Mouse (Mus musculus): Measurements from ENCODE around the gene Abcb9. TPM values are rescaled to one million over a fixed set of nuclear protein-coding genes. Genes with fewer than 3 reads are reported as not detected.
A peak's percentile ranks its signal among the peaks of the same experiment; 100 is the strongest.

The Abcb9 gene
- total RNA-seq (2014; rRNA removed) (41.7 and 42.1 TPM in 2 replicates), polyA plus RNA-seq (2015; fragmentation: Nextera tagmentation; extraction: Ambion mirVana) (29.6 and 30.1 TPM in 2 replicates)

DNA sequence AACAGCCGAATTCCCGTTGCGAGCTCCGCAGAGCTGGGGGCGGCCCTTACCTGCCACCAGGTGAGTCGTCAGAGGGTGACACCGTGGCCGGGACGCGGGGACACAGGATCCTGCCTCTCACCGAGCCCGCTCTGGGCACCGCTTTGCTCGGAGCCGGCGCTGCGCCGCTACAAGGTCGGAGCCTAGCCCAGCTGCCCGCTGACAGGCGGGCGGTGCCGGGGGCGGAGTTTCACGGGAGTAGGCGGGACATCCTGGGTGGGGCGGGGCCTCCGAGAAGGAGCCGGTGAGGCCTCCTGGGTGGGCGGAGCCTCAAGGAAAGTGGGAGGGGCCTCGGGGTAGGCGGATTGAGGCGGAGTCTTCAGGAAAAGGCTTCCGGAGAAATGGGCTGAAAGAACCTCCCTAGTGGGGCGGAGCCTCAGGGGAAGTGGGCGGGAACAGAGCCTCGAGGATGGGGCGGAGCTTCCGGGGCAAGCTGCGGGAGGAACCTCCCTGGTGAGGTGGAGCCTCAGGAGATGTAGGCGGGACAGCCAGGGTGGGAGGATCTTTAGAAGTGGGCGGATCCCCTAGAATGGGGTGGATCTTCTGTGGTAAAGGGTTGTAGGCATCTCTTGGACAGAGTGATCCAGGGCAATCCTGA lies at the start of gene Abcb9:
TSS of gene Abcb9 (minus strand) at position 203 of the 637 bp plus-strand sequence.
- WGBS: 1% methylated on average over 37 of the region's 42 CpGs
- ATAC-seq (ENCODE audit: low FRiP score) (peak; percentile 76), DNase-seq (ENCODE audit: low spot score) (peak; percentile 92)
- Histone ChIP-seq H3K27ac (ENCODE audit: low read depth, low read length) (peak within 1 kb of the TSS; percentile 33), H3K4me3 (ENCODE audit: low read depth, low read length) (peak within 1 kb of the TSS; percentile 57), H3K4me2 (ENCODE audit: low read depth, low read length, poor library complexity, severe bottlenecking) (peak within 1 kb of the TSS; percentile 66), H3K4me1 (ENCODE audit: insufficient read depth, low read length) (0 out of 2 replicates have a peak, but pooled peaks cover 7% of the 10 kb centered on the region), H3K9ac (replicated peaks; ENCODE audit: low read length, poor library complexity, severe bottlenecking) (peak within 1 kb of the TSS; percentile 79), H3K9me3 (ENCODE audit: low read length) (no peaks in the 10 kb centered on the region), H3K27me3 (ENCODE audit: insufficient read depth, low read length) (no peaks in the 10 kb centered on the region), H3K36me3 (ENCODE audit: insufficient read depth, low read length) (no peaks in the 10 kb centered on the region)
- TF ChIP-seq CTCF (IDR thresholded peaks at IDR 0.05): no peak

DNA sequence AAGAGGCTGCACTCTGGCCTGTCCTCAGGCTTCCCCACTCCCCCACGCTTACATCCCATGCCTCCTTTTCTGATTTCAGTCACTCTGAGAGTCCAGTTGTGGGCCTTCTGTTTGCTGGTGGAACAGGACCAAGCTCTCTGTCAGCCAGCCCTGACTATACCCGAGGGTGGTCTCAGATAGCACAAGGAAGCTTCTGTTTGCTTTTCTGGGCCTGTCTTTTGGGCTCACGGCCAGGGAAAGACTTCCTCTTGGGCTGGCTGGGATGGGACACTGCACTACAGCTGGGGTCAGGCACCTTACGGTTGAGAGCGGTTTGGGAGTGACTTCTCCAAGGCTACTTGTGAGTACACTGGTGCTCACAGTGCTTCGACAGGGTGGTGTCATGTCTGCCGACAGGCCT lies 42.5 kb upstream of the Abcb9 start:
- no peak overlapping the region for H3K27ac ChIP-seq (ENCODE audit: low read depth, low read length)
- H3K9ac ChIP-seq (replicated peaks; ENCODE audit: low read length, poor library complexity, severe bottlenecking): no peak overlapping the region
- no peak overlapping the region for H3K4me2 ChIP-seq (ENCODE audit: low read depth, low read length, poor library complexity, severe bottlenecking)
- ATAC-seq (ENCODE audit: low FRiP score): peak; percentile 27; the same call in 1 of the 2 replicates
- DNase-seq (ENCODE audit: low spot score): peak; percentile 63
- no peaks in the 10 kb centered on the region for H3K27me3 ChIP-seq (ENCODE audit: insufficient read depth, low read length)
- 74% methylated on average over 7 of the region's 7 CpGs for WGBS
- H3K4me3 ChIP-seq (ENCODE audit: low read depth, low read length): no peak overlapping the region
- no peaks in the 10 kb centered on the region for H3K9me3 ChIP-seq (ENCODE audit: low read length)
- H3K4me1 ChIP-seq (ENCODE audit: insufficient read depth, low read length): no peaks in the 10 kb centered on the region
- H3K36me3 ChIP-seq (ENCODE audit: insufficient read depth, low read length): peaks cover 51% of the 10 kb centered on the region
- no peak for TF ChIP-seq CTCF (IDR thresholded peaks at IDR 0.05)

DNA sequence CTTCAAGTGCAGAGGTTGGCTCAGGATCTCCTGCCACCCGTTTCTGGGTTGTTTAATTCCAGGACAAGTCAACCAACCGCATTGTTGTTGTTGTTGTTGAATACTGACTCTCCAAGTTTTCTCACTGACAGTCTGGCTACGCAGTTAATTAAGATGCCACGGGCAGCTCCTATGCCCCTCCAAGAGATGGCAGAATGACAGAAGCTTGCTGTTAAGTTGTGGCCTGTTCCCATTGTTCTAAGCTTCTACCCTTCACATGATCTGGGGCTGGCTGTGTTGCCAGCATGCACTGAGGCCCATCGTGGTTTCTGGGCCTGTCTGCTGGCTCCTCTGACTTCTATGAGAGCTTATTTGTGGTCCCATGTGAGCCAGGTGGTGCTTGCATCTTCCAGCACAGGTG lies 38.7 kb upstream of the Abcb9 start:
- H3K9ac ChIP-seq (replicated peaks; ENCODE audit: low read length, poor library complexity, severe bottlenecking): no peak overlapping the region
- H3K27me3 ChIP-seq (ENCODE audit: insufficient read depth, low read length): no peaks in the 10 kb centered on the region
- H3K27ac ChIP-seq (ENCODE audit: low read depth, low read length): no peak overlapping the region
- no peak overlapping the region for H3K4me2 ChIP-seq (ENCODE audit: low read depth, low read length, poor library complexity, severe bottlenecking)
- TF ChIP-seq CTCF (IDR thresholded peaks at IDR 0.05): no peak
- H3K4me3 ChIP-seq (ENCODE audit: low read depth, low read length): no peak overlapping the region
- H3K4me1 ChIP-seq (ENCODE audit: insufficient read depth, low read length): no peaks in the 10 kb centered on the region
- H3K9me3 ChIP-seq (ENCODE audit: low read length): no peaks in the 10 kb centered on the region
- DNase-seq (ENCODE audit: low spot score): peak; percentile 68
- ATAC-seq (ENCODE audit: low FRiP score): no peak
- WGBS: 87% methylated on average over 5 of the region's 5 CpGs
- peaks cover 69% of the 10 kb centered on the region for H3K36me3 ChIP-seq (ENCODE audit: insufficient read depth, low read length)

DNA sequence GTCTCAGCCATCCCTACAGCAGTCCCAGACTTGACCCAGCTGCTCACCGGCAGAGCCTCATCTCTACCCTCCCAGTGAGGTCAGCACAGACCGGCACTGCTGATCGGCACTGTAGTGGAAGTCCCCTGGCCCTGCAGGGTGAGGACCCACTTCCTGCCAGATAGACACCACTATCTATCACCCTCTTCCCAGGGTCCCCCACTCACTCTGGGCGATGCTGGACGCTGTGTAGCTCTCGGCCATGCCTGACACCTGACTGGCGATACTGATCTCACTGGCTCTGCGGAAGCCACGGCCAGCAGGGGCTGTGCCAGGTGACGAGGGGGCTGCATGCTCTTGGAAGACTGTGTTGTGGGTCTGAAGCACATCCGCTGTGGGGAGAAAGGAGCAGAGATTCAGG lies 29.5 kb upstream of the Abcb9 start:
- Histone ChIP-seq H3K27ac (ENCODE audit: low read depth, low read length) (no peak overlapping the region), H3K36me3 (ENCODE audit: insufficient read depth, low read length) (peaks cover 87% of the 10 kb centered on the region), H3K27me3 (ENCODE audit: insufficient read depth, low read length) (no peaks in the 10 kb centered on the region), H3K4me3 (ENCODE audit: low read depth, low read length) (no peak overlapping the region), H3K9me3 (ENCODE audit: low read length) (no peaks in the 10 kb centered on the region), H3K4me1 (ENCODE audit: insufficient read depth, low read length) (no peaks in the 10 kb centered on the region), H3K4me2 (ENCODE audit: low read depth, low read length, poor library complexity, severe bottlenecking) (no peak overlapping the region), H3K9ac (replicated peaks; ENCODE audit: low read length, poor library complexity, severe bottlenecking) (no peak overlapping the region)
- DNase-seq (ENCODE audit: low spot score) (no peak), ATAC-seq (ENCODE audit: low FRiP score) (no peak)
- 91% methylated on average over 11 of the region's 11 CpGs for WGBS
- TF ChIP-seq CTCF (IDR thresholded peaks at IDR 0.05): no peak

DNA sequence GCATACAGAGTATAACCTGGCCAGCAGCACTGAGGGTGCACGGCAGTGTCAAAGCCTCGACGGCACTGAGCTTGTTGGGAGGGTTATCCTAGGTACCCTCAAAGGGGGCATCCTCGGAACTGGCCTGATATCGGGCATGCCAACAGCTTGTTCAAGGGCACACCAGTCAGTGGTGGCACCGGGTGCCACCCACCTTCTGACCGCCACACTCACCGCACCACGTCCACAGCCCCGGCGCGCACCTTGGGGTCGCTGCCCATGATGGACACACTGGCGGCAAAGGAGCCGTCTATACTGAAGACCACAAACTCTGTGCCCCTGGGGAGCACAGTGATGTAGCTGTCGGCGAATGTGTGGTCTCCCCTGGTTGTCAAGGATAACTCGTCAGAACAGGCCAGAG lies 26.8 kb upstream of the Abcb9 start:
- Histone ChIP-seq H3K36me3 (ENCODE audit: insufficient read depth, low read length) (peaks cover 83% of the 10 kb centered on the region), H3K9ac (replicated peaks; ENCODE audit: low read length, poor library complexity, severe bottlenecking) (no peak overlapping the region), H3K4me2 (ENCODE audit: low read depth, low read length, poor library complexity, severe bottlenecking) (no peak overlapping the region), H3K4me3 (ENCODE audit: low read depth, low read length) (no peak overlapping the region), H3K4me1 (ENCODE audit: insufficient read depth, low read length) (no peaks in the 10 kb centered on the region), H3K27ac (ENCODE audit: low read depth, low read length) (no peak overlapping the region), H3K27me3 (ENCODE audit: insufficient read depth, low read length) (no peaks in the 10 kb centered on the region), H3K9me3 (ENCODE audit: low read length) (no peaks in the 10 kb centered on the region)
- ATAC-seq (ENCODE audit: low FRiP score): no peak
- 90% methylated on average over 18 of the region's 18 CpGs for WGBS
- no peak for TF ChIP-seq CTCF (IDR thresholded peaks at IDR 0.05)
- DNase-seq (ENCODE audit: low spot score): no peak

DNA sequence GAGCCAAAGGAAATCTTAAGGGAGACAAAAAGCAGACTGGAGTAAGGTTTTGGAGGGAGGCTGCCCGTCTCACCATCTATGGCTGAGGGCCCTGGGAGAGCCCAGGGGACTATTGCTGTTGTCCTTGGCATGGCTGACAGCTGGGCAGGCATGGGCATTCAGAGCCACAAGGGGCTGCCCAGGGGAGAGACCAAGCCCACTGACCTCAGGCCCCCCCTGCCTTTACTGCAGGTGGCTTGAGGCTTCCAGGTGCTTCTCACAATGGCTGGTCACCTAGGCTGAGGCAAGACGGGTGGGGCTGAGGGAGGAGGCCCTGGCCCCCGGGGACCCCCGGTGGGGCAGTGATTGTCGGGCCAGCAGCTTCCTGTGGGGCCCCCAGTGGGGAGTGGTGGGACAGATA lies 23.6 kb upstream of the Abcb9 start:
- peaks cover 59% of the 10 kb centered on the region for H3K36me3 ChIP-seq (ENCODE audit: insufficient read depth, low read length)
- H3K4me2 ChIP-seq (ENCODE audit: low read depth, low read length, poor library complexity, severe bottlenecking): no peak overlapping the region
- ATAC-seq (ENCODE audit: low FRiP score) (no peak), DNase-seq (ENCODE audit: low spot score) (no peak)
- no peak overlapping the region for H3K9ac ChIP-seq (replicated peaks; ENCODE audit: low read length, poor library complexity, severe bottlenecking)
- H3K4me3 ChIP-seq (ENCODE audit: low read depth, low read length): no peak overlapping the region
- WGBS: 80% methylated on average over 5 of the region's 5 CpGs
- H3K4me1 ChIP-seq (ENCODE audit: insufficient read depth, low read length): peaks cover 7% of the 10 kb centered on the region
- no peak overlapping the region for H3K27ac ChIP-seq (ENCODE audit: low read depth, low read length)
- no peaks in the 10 kb centered on the region for H3K27me3 ChIP-seq (ENCODE audit: insufficient read depth, low read length)
- TF ChIP-seq CTCF (IDR thresholded peaks at IDR 0.05): no peak
- H3K9me3 ChIP-seq (ENCODE audit: low read length): no peaks in the 10 kb centered on the region

All from midbrain, postnatal 0 days (tissue).